14 mouse cellular contexts compared by ENCODE assay signal in genomic region chr9:101911176-101911866, GRCm38 (mm10). TPM values are rescaled to one million over a fixed set of nuclear protein-coding genes. Genes with fewer than 3 reads are reported as not detected.
DNase-seq lines count a peak whose midpoint lies in the region; ATAC-seq lines count a peak whose summit lies in the region.
"Had no signal": no experiment of that assay in that cellular context is flagged by ENCODE, and none has a peak within 500 bp of the region (broad histone marks: within the 10 kb centered on the region; RNA-seq: fewer than 3 reads in every experiment).

No protein-coding gene starts in this region.

- no peaks in the 10 kb centered on the region for H3K27me3 ChIP-seq in hindbrain, embryonic 12.5 days
- H3K27me3 ChIP-seq: stomach, embryonic 15.5 days had no signal

- peak; percentile 60 to 61 for DNase-seq in cerebellum, postnatal 10 days
- DNase-seq in cerebellum, adult 8-10 months: no peak
- DNase-seq in left cerebral cortex, postnatal 14 days (ENCODE audit: low spot score in 2 of 2): peak; percentile 20 to 55
- no peak for DNase-seq in left cerebral cortex, adult 11 months (ENCODE audit: low spot score)
- peak; percentile 81 for DNase-seq in lung, postnatal 10 days
- no peak for DNase-seq in spleen, postnatal 36 days (ENCODE audit: low spot score in 2 of 2)
- no peak for DNase-seq in adrenal gland, adult (ENCODE audit: inconsistent age in 2 of 2, low spot score in 1 of 2)
- DNase-seq: embryo, embryonic 11 days; gastrocnemius, postnatal 10 days; heart, postnatal 36 days had no signal

- H3K4me2 ChIP-seq in hindbrain, embryonic 12.5 days (replicated peaks): no peak overlapping the region
- H3K4me2 ChIP-seq: stomach, embryonic 15.5 days had no signal

- H3K9ac ChIP-seq in hindbrain, embryonic 12.5 days: no peak overlapping the region
- H3K9ac ChIP-seq: stomach, embryonic 15.5 days had no signal

- H3K9me3 ChIP-seq in hindbrain, embryonic 12.5 days (replicated peaks): no peaks in the 10 kb centered on the region
- H3K9me3 ChIP-seq: stomach, embryonic 15.5 days had no signal

- peak; percentile 61; the same call in 1 of the 2 replicates for ATAC-seq in hindbrain, embryonic 12.5 days (ENCODE audit: low FRiP score)

- H3K36me3 ChIP-seq in hindbrain, embryonic 12.5 days: no peaks in the 10 kb centered on the region
- H3K36me3 ChIP-seq: stomach, embryonic 15.5 days had no signal

- intact Hi-C loops in left cerebral cortex, postnatal 14 days (cut with DNase I): no loop called here

- WGBS in hindbrain, embryonic 12.5 days: 34% methylated on average over 9 of the region's 9 CpGs

- no peak overlapping the region for H3K4me3 ChIP-seq in hindbrain, embryonic 12.5 days
- H3K4me3 ChIP-seq: stomach, embryonic 15.5 days had no signal

- peaks cover 27% of the 10 kb centered on the region for H3K4me1 ChIP-seq in hindbrain, embryonic 12.5 days
- H3K4me1 ChIP-seq: stomach, embryonic 15.5 days had no signal

- H3K27ac ChIP-seq in hindbrain, embryonic 12.5 days: no peak overlapping the region
- H3K27ac ChIP-seq: stomach, embryonic 15.5 days had no signal

RNA-seq across cellular contexts. Expression of gene 9630041A04Rik, which starts 49.7 kb away (rescaled TPM):
- not detected for total RNA-seq in left cerebral cortex, postnatal 14 days (2021)
- 0.35 and 0.36 TPM in 2 replicates for polyA plus RNA-seq in hindbrain, embryonic 12.5 days (2016; fragmentation: Nextera tagmentation; extraction: Ambion mirVana)
- total RNA-seq: gastrocnemius, postnatal 10 days; heart, postnatal 36 days; left cerebral cortex, adult 8-10 months; MEL had no signal
- polyA plus RNA-seq: stomach, embryonic 15.5 days had no signal

Comparison
In these comparisons a context has a peak if more than half of its experiments do, and no peak if none do; other contexts are left out.
1. DNase-seq: peak in cerebellum, postnatal 10 days (2 of 2), left cerebral cortex, postnatal 14 days (2 of 2) and lung, postnatal 10 days (single experiment); none in cerebellum, adult 8-10 months (single experiment), left cerebral cortex, adult 11 months (single experiment), spleen, postnatal 36 days (0 of 2) and adrenal gland, adult (0 of 2).